Mouse (Mus musculus) retina, embryonic 14.5 days (tissue): ENCODE data around the gene Tagln3.

Experiments used
- DNase-seq: peaks from one replicate; pipeline ENCODE4 v3.0.0-alpha.2; 2015; ENCODE audit warnings: low spot score

The Tagln3 gene

GRCm38 (mm10) chr16:45720022-45720630 is 4.3 kb downstream of the Tagln3 start:
- DNase-seq = no peak

GRCm38 (mm10) chr16:45718296-45718695 is 6.1 kb downstream of the Tagln3 start:
- no peak for DNase-seq

- DNase-seq = no peak
Observed at GRCm38 (mm10) chr16:45714489-45715150, 9.8 kb downstream of the Tagln3 start.

- DNase-seq = no peak
Observed at GRCm38 (mm10) chr16:45713878-45714277, 10.5 kb downstream of the Tagln3 start.

- DNase-seq = peak; percentile 76
Observed at GRCm38 (mm10) chr16:45713261-45713660, 11.1 kb downstream of the Tagln3 start.

GRCm38 (mm10) chr16:45711263-45711662 is 13.1 kb downstream of the Tagln3 start:
- DNase-seq = peak; percentile 58

GRCm38 (mm10) chr16:45699301-45699700 is 25.1 kb downstream of the Tagln3 start:
- DNase-seq = no peak

- DNase-seq = no peak
Observed at GRCm38 (mm10) chr16:45697996-45698395, 26.4 kb downstream of the Tagln3 start.

GRCm38 (mm10) chr16:45695445-45696160 is 28.8 kb downstream of the Tagln3 start:
- no peak for DNase-seq

GRCm38 (mm10) chr16:45693558-45693957 is 30.9 kb downstream of the Tagln3 start, which contains the start of gene Tmprss7:
Gene Tmprss7, minus strand, starts transcription at chr16:45693658.
- DNase-seq = no peak

- DNase-seq = no peak
Observed at GRCm38 (mm10) chr16:45692851-45693250, 31.6 kb downstream of the Tagln3 start.

- peak; percentile 53 for DNase-seq
Observed at GRCm38 (mm10) chr16:45690178-45690577, 34.2 kb downstream of the Tagln3 start.

- DNase-seq = no peak
Observed at GRCm38 (mm10) chr16:45686833-45687232, 37.6 kb downstream of the Tagln3 start.

- peak; percentile 21 for DNase-seq
Observed at GRCm38 (mm10) chr16:45685295-45685694, 39.1 kb downstream of the Tagln3 start.

GRCm38 (mm10) chr16:45684815-45685214 is 39.6 kb downstream of the Tagln3 start:
- DNase-seq = peak; percentile 82

GRCm38 (mm10) chr16:45676462-45676861 is 47.9 kb downstream of the Tagln3 start:
- peak; percentile 51 for DNase-seq

GRCm38 (mm10) chr16:45670005-45670404 is 54.4 kb downstream of the Tagln3 start:
- DNase-seq = no peak

- no peak for DNase-seq
Observed at GRCm38 (mm10) chr16:45668178-45668577, 56.2 kb downstream of the Tagln3 start.

- no peak for DNase-seq
Observed at GRCm38 (mm10) chr16:45666136-45666535, 58.3 kb downstream of the Tagln3 start.

- DNase-seq = no peak
Observed at GRCm38 (mm10) chr16:45662381-45662780, 62.0 kb downstream of the Tagln3 start.
